Mouse (Mus musculus): ENCODE measurements at regions not wholly inside any gene's neighbourhood (a gene's known extent, or its start where the extent isn't known, plus 50 kb on each side); places are given as distances from the start of the nearest gene placed in this dataset.
"Not testable (repeated sequence)": the region's sequence is repeated elsewhere in the genome, so short reads cannot be mapped to it uniquely, and the experiment has no call there.

GRCm38 (mm10) chr12:15104876-15105275 is 711.8 kb downstream of the Trib2 start:
- peak; percentile 8 for DNase-seq

DNA sequence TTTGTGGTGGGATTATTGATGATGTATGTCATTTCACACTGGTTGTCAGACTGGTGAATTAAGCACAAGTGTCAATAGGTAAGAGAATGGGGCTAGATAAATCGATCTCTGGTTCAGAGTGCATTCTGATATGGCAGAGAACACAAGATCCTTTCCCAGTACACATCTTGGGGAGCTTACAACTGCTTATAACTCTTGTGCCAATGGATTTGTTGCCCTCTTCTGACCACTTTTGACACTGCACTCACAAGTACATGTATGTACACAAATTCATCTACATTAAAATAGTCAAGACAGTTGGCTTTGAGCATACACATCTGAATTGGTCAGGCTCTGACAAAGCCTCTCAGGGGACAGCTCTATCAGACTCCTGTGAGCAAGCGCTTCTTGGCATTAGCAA is 738.1 kb downstream of the Trib2 start:
- DNase-seq = peak; percentile 68

DNA sequence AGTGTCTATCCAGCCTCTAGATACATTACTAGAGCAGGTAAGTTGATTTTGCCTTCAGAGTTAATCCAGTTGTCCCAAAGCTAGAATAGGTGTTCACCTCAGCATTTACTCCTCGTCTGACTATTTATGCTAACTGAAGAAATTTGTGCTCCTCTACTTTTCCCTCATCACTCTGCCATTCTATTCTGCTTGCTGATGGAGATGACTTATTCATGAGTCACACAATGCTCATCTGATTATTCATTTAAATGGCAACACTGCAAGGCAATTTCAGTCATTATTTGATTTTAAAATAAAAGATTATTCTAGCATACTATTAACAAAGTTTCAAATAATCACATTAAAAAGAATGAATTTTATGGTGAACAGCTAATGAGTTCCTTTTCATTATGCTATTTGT is 752.4 kb downstream of the Trib2 start:
- DNase-seq = no peak

- no peak for DNase-seq
Observed at GRCm38 (mm10) chr12:15051387-15051786, 765.3 kb downstream of the Trib2 start.

- peak; percentile 5 for DNase-seq
Observed at GRCm38 (mm10) chr12:15043264-15043663, 773.5 kb downstream of the Trib2 start.

DNA sequence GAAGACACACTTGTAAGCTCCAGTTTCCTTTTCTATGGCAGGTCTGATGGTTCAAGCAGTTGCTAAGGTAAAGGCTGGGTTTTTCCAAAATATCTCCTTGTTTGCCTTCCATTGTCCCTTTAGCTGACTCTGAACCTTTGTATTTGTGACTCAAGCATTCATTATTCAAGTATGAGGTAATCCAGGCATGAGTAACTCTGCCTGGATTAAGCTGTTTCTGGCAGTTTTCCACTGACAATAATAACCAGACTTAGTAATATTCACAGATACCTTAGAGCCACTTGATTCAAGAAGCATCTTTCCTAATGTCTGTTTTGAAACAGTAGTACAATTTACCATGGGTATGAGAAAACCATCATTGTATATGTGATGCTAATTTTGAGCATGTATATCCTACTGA is 805.6 kb downstream of the Trib2 start:
- no peak for DNase-seq

DNA sequence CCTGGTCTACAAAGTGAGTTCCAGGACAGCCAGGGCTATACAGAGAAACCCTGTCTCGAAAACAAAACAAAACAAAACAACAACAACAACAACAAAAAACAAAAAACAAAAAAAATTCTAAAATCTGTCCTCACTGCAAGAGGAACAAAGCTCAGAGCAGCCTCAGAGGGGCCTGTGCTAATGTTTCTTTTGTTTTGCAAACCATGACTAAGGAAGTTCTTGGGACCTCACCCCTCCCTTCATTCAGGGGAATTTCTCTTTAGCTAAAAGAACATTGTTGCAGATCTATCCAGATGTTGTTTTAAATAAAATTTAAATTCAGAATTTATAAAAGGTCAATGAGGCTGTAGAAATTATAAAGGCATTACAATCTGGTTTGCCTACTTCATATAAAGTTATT is 814.3 kb downstream of the Trib2 start:
- DNase-seq = not testable (repeated sequence)
